Mouse (Mus musculus) liver, embryonic 15.5 days (tissue): ENCODE data around the gene AI467606. TPM values are rescaled to one million over a fixed set of nuclear protein-coding genes. Genes with fewer than 3 reads are reported as not detected.

Experiments used
- ATAC-seq: fragments of 200-750 bp; cut with Nextera tagmentation; 2 replicates; pipeline ENCODE4 v1.8.0; 2017; ENCODE audit warnings: moderate number of reproducible peaks, mild to moderate bottlenecking, moderate library complexity; ENCODE audit not compliant: insufficient read depth
- H3K27ac ChIP-seq: fragments of 300-500 bp; sonication (generic); replicated peaks from 2 replicates; pipeline ENCODE4 v1.5.1; 2015; ENCODE audit warnings: mild to moderate bottlenecking, inconsistent platforms
- H3K27me3 ChIP-seq: fragments of 300-500 bp; sonication (generic); 2 replicates; pipeline ENCODE4 v1.6.1; 2015; ENCODE audit warnings: mild to moderate bottlenecking, inconsistent platforms
- H3K36me3 ChIP-seq: fragments of 300-500 bp; sonication (generic); replicated peaks from 2 replicates; pipeline ENCODE4 v1.6.1; 2015; ENCODE audit warnings: moderate library complexity, mild to moderate bottlenecking, inconsistent platforms
- H3K4me1 ChIP-seq: fragments of 300-500 bp; sonication (generic); replicated peaks from 2 replicates; pipeline ENCODE4 v1.6.1; 2015; ENCODE audit warnings: inconsistent platforms
- H3K4me2 ChIP-seq: fragments of 300-500 bp; sonication (generic); 2 replicates; pipeline ENCODE4 v1.6.1; 2015; ENCODE audit warnings: moderate library complexity, mild to moderate bottlenecking, inconsistent platforms
- H3K4me3 ChIP-seq: fragments of 300-500 bp; sonication (generic); replicated peaks from 2 replicates; pipeline ENCODE4 v1.5.1; 2015; ENCODE audit warnings: mild to moderate bottlenecking, inconsistent platforms
- H3K9ac ChIP-seq: fragments of 300-500 bp; sonication (generic); 2 replicates; pipeline ENCODE4 v1.6.1; 2015; ENCODE audit warnings: moderate library complexity, mild to moderate bottlenecking, inconsistent platforms
- H3K9me3 ChIP-seq: fragments of 300-500 bp; sonication (generic); replicated peaks from 2 replicates; pipeline ENCODE4 v1.6.1; 2016; ENCODE audit warnings: inconsistent platforms
- WGBS: fragments of 180-500 bp; shearing (Covaris S2); methylation state at CpG from one replicate; pipeline ENCODE4 v1.1.7; 2015; ENCODE audit warnings: mixed read lengths; ENCODE audit not compliant: insufficient replicate concordance; 5-methylcytosine and 5-hydroxymethylcytosine counted together
- polyA plus RNA-seq: library from polyadenylated mRNA; unstranded; fragments of >200 nt; fragmentation: Nextera tagmentation; extraction: Ambion mirVana; gene quantifications from 2 replicates; pipeline ENCODE4 v1.2.1, GENCODE M21; 2015

AI467606 gene
- polyA plus RNA-seq, 1 experiment from 2014 or later = 8.2 TPM

GRCm38 (mm10) chr7:127112251-127112841 is 21.2 kb downstream of the AI467606 start:
- ATAC-seq = no peak
- no peak overlapping the region for H3K4me3 ChIP-seq
- 0 out of 2 replicates have a peak, but pooled peaks cover 4% of the 10 kb centered on the region for H3K36me3 ChIP-seq
- H3K4me2 ChIP-seq = no peak overlapping the region
- no peaks in the 10 kb centered on the region for H3K9me3 ChIP-seq
- 61% methylated on average over 12 of the region's 12 CpGs for WGBS
- no peak overlapping the region for H3K9ac ChIP-seq
- H3K27ac ChIP-seq = no peak overlapping the region
- no peaks in the 10 kb centered on the region for H3K27me3 ChIP-seq
- H3K4me1 ChIP-seq = peaks cover 55% of the 10 kb centered on the region

GRCm38 (mm10) chr7:127112921-127113597 is 21.9 kb downstream of the AI467606 start:
- H3K9ac ChIP-seq = no peak overlapping the region
- no peaks in the 10 kb centered on the region for H3K9me3 ChIP-seq
- H3K27me3 ChIP-seq = no peaks in the 10 kb centered on the region
- no peaks in the 10 kb centered on the region for H3K36me3 ChIP-seq
- H3K4me1 ChIP-seq = peaks cover 61% of the 10 kb centered on the region
- no peak overlapping the region; the same call in 1 of the 2 replicates for H3K4me2 ChIP-seq
- no peak overlapping the region for H3K4me3 ChIP-seq
- ATAC-seq = no peak
- 35% methylated on average over 9 of the region's 9 CpGs for WGBS
- no peak overlapping the region for H3K27ac ChIP-seq

GRCm38 (mm10) chr7:127113614-127114259 is 22.6 kb downstream of the AI467606 start:
- H3K9me3 ChIP-seq = no peaks in the 10 kb centered on the region
- peak overlapping the region; percentile 24; the same call in 1 of the 2 replicates for H3K27ac ChIP-seq
- WGBS = 35% methylated on average over 12 of the region's 12 CpGs
- peak overlapping the region; percentile 15; the same call in 1 of the 2 replicates for H3K4me2 ChIP-seq
- no peak overlapping the region for H3K9ac ChIP-seq
- no peaks in the 10 kb centered on the region for H3K27me3 ChIP-seq
- no peak overlapping the region for H3K4me3 ChIP-seq
- H3K36me3 ChIP-seq = no peaks in the 10 kb centered on the region
- ATAC-seq = no peak
- H3K4me1 ChIP-seq = peaks cover 67% of the 10 kb centered on the region

GRCm38 (mm10) chr7:127114920-127115319 is 23.8 kb downstream of the AI467606 start:
- no peak overlapping the region for H3K4me2 ChIP-seq
- no peaks in the 10 kb centered on the region for H3K36me3 ChIP-seq
- no peak overlapping the region for H3K4me3 ChIP-seq
- 0 out of 2 replicates have a peak overlapping the region, but pooled peaks have one; percentile 14 for H3K27ac ChIP-seq
- 57% methylated on average over 11 of the region's 11 CpGs for WGBS
- no peaks in the 10 kb centered on the region for H3K9me3 ChIP-seq
- H3K4me1 ChIP-seq = peaks cover 74% of the 10 kb centered on the region
- H3K27me3 ChIP-seq = no peaks in the 10 kb centered on the region
- no peak for ATAC-seq
- no peak overlapping the region for H3K9ac ChIP-seq

GRCm38 (mm10) chr7:127116331-127116935 is 25.3 kb downstream of the AI467606 start:
- Histone ChIP-seq H3K4me1 (peaks cover 68% of the 10 kb centered on the region), H3K9ac (no peak overlapping the region), H3K27ac (0 out of 2 replicates have a peak overlapping the region, but pooled peaks have one; percentile 9), H3K4me2 (no peak overlapping the region), H3K36me3 (no peaks in the 10 kb centered on the region), H3K4me3 (no peak overlapping the region), H3K27me3 (no peaks in the 10 kb centered on the region), H3K9me3 (no peaks in the 10 kb centered on the region)
- no peak for ATAC-seq
- WGBS = 54% methylated on average over 11 of the region's 11 CpGs

GRCm38 (mm10) chr7:127117948-127118347 is 26.8 kb downstream of the AI467606 start:
- 65% methylated on average over 5 of the region's 5 CpGs for WGBS
- H3K9ac ChIP-seq = no peak overlapping the region

GRCm38 (mm10) chr7:127118671-127119445 is 27.7 kb downstream of the AI467606 start:
- H3K9ac ChIP-seq = no peak overlapping the region
- peak overlapping the region; percentile 61 for H3K27ac ChIP-seq
- no peaks in the 10 kb centered on the region for H3K36me3 ChIP-seq
- 53% methylated on average over 14 of the region's 14 CpGs for WGBS
- no peaks in the 10 kb centered on the region for H3K9me3 ChIP-seq
- no peak for ATAC-seq
- peak overlapping the region; percentile 10; the same call in 1 of the 2 replicates for H3K4me2 ChIP-seq
- no peak overlapping the region for H3K4me3 ChIP-seq
- peaks cover 48% of the 10 kb centered on the region for H3K4me1 ChIP-seq
- H3K27me3 ChIP-seq = no peaks in the 10 kb centered on the region

More at GRCm38 (mm10) chr7:127117948-127118347, 26.8 kb downstream of the AI467606 start:
- H3K4me2 ChIP-seq = no peak overlapping the region
- H3K4me3 ChIP-seq = no peak overlapping the region
- H3K36me3 ChIP-seq = no peaks in the 10 kb centered on the region
- H3K27ac ChIP-seq = no peak overlapping the region
- H3K9me3 ChIP-seq = no peaks in the 10 kb centered on the region
- H3K4me1 ChIP-seq = peaks cover 56% of the 10 kb centered on the region
- no peak for ATAC-seq
- H3K27me3 ChIP-seq = no peaks in the 10 kb centered on the region

- H3K27ac ChIP-seq = peak overlapping the region; percentile 80
- WGBS = 45% methylated on average over 21 of the region's 21 CpGs
- 0 out of 2 replicates have a peak, but pooled peaks cover 4% of the 10 kb centered on the region for H3K36me3 ChIP-seq
- H3K27me3 ChIP-seq = no peaks in the 10 kb centered on the region
- ATAC-seq = peak; percentile 76
- peak overlapping the region; percentile 51 for H3K4me3 ChIP-seq
- H3K9ac ChIP-seq = peak overlapping the region; percentile 18; the same call in 1 of the 2 replicates
- H3K9me3 ChIP-seq = 0 out of 2 replicates have a peak, but pooled peaks cover 3% of the 10 kb centered on the region
- H3K4me2 ChIP-seq = peak overlapping the region; percentile 40
- peaks cover 37% of the 10 kb centered on the region for H3K4me1 ChIP-seq
These were observed 30.1 kb downstream of the AI467606 start for GRCm38 (mm10) chr7:127121061-127121910.

- Histone ChIP-seq H3K9me3 (0 out of 2 replicates have a peak, but pooled peaks cover 3% of the 10 kb centered on the region), H3K4me3 (peak within 1 kb of the TSS; percentile 51), H3K36me3 (0 out of 2 replicates have a peak, but pooled peaks cover 4% of the 10 kb centered on the region), H3K4me2 (peak within 1 kb of the TSS; percentile 40), H3K4me1 (peaks cover 30% of the 10 kb centered on the region), H3K27ac (peak within 1 kb of the TSS; percentile 80), H3K9ac (peak within 1 kb of the TSS; percentile 18; the same call in 1 of the 2 replicates), H3K27me3 (no peaks in the 10 kb centered on the region)
- 49% methylated on average over 7 of the region's 7 CpGs for WGBS
- ATAC-seq = peak; percentile 68
These were observed 30.7 kb downstream of the AI467606 start, which contains the start of gene Qprt for GRCm38 (mm10) chr7:127121911-127122270. Qprt (minus strand) TSS chr7:127122226.
